Mouse (Mus musculus): ENCODE data around the gene Trim33.

The Trim33 gene

GRCm38 (mm10) chr3:103400807-103401206 lies 121.7 kb downstream of the Trim33 start:
- no peak for DNase-seq (ENCODE audit: low spot score in 2 of 2)

- no peak for DNase-seq (ENCODE audit: low spot score in 2 of 2)
Observed at GRCm38 (mm10) chr3:103401342-103402098, 122.4 kb downstream of the Trim33 start.

GRCm38 (mm10) chr3:103402212-103402611 lies 123.1 kb downstream of the Trim33 start:
- DNase-seq (ENCODE audit: low spot score in 2 of 2), result no peak

- DNase-seq (ENCODE audit: low spot score in 2 of 2), result no peak
Observed at GRCm38 (mm10) chr3:103405135-103405534, 126.0 kb downstream of the Trim33 start.

- DNase-seq (ENCODE audit: low spot score in 2 of 2), result no peak
Observed at GRCm38 (mm10) chr3:103405871-103406765, 127.0 kb downstream of the Trim33 start.
